Mouse (Mus musculus): ENCODE results near the gene Zfp87. TPM values are rescaled to one million over a fixed set of nuclear protein-coding genes. Genes with fewer than 3 reads are reported as not detected.

Gene Zfp87
- 21.2 TPM for total RNA-seq (2023)

GRCm38 (mm10) chr13:67525753-67526410 lies at the start of gene Zfp87, which contains the start of gene Gm26965:
Gene Zfp87 (minus strand): TSS chr13:67526177.
Gene Gm26965 (minus strand): TSS chr13:67526151.

GRCm38 (mm10) chr13:67553730-67554129 lies 27.8 kb upstream of the Zfp87 start, which contains the start of gene Zfp748:
Gene Zfp748 (minus strand): TSS chr13:67553830.

GRCm38 (mm10) chr13:67500084-67500719 lies 25.8 kb downstream of the Zfp87 start, which contains the start of gene Zfp58:
Gene Zfp58 (minus strand): TSS chr13:67500555.

GRCm38 (mm10) chr13:67483625-67484423 lies 42.2 kb downstream of the Zfp87 start, which contains the start of gene Zfp874b:
Gene Zfp874b (minus strand): TSS chr13:67484258.

Other genes with a start within 250 kb of the Zfp87 start
- gene Zfp458, start 247.7 kb downstream of the Zfp87 start, total RNA-seq (2023), result 2.2 TPM
- gene Zfp457, start 219.7 kb downstream of the Zfp87 start, total RNA-seq (2023), result 1.4 TPM
- 12.2 TPM for gene Zfp595, start 193.6 kb downstream of the Zfp87 start, total RNA-seq (2023)
- not detected for gene Gm28044, start 165.6 kb downstream of the Zfp87 start, total RNA-seq (2023)
- gene Zfp953, start 165.6 kb downstream of the Zfp87 start, total RNA-seq (2023), result 9.0 TPM
- 3.4 TPM for gene Gm28041, start 150.4 kb downstream of the Zfp87 start, total RNA-seq (2023)
- 7.4 TPM for gene Zfp456, start 150.4 kb downstream of the Zfp87 start, total RNA-seq (2023)
- gene Zfp429, start 126.4 kb downstream of the Zfp87 start, total RNA-seq (2023), result 19.0 TPM
- gene Zfp459, start 104.8 kb downstream of the Zfp87 start, total RNA-seq (2023), result 3.3 TPM
- gene Zfp874a, start 74.6 kb downstream of the Zfp87 start, total RNA-seq (2023), result 14.4 TPM
- gene Zfp874b, start 41.9 kb downstream of the Zfp87 start, total RNA-seq (2023), result 25.2 TPM
- 13.9 TPM for gene Zfp58, start 25.6 kb downstream of the Zfp87 start, total RNA-seq (2023)
- gene Gm26965, start within 50 bp of the Zfp87 start, total RNA-seq (2023), result not detected
- gene Zfp748, start 27.7 kb upstream of the Zfp87 start, total RNA-seq (2023), result 12.6 TPM
- 19.2 TPM for gene Zfp729b, start 83.5 kb upstream of the Zfp87 start, total RNA-seq (2023)
- not detected for gene Gm49345, start 111.6 kb upstream of the Zfp87 start, total RNA-seq (2023)
- 10.6 TPM for gene Zfp729a, start 111.6 kb upstream of the Zfp87 start, total RNA-seq (2023)
- gene Zfp738, start 160.9 kb upstream of the Zfp87 start, total RNA-seq (2023), result 7.9 TPM
- gene Zfp65, start 203.0 kb upstream of the Zfp87 start, total RNA-seq (2023), result 14.4 TPM
- gene Zfp85, start 229.1 kb upstream of the Zfp87 start, total RNA-seq (2023), result 5.2 TPM